Mouse (Mus musculus): ENCODE measurements at regions not wholly inside any gene's neighbourhood (a gene's known extent, or its start where the extent isn't known, plus 50 kb on each side); places are given as distances from the start of the nearest gene placed in this dataset.
"Not testable (repeated sequence)": the region's sequence is repeated elsewhere in the genome, so short reads cannot be mapped to it uniquely, and the experiment has no call there.

DNA sequence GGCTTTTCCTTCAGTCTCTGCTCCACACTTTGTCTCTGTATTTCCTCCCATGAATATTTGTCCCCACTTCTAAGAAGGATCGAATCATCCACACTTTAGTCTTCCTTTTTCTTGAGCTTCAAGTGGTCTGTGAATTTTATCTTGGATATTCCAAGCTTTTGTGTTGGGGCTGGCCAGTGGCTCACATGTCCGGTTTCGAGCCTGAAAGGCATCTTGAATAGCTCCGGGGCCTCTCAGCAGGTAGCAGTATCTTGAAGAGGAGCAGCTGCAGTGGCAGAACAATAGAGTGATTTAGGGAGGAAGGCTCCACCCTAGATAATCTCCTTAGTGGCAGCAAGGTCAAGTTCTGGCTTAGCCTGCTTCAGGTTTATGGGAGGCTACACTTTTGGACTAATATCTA, 113.0 kb upstream of the Mettl21e start:
- intact Hi-C loops (cut with DNase I); DNase-seq: not testable (repeated sequence)

DNA sequence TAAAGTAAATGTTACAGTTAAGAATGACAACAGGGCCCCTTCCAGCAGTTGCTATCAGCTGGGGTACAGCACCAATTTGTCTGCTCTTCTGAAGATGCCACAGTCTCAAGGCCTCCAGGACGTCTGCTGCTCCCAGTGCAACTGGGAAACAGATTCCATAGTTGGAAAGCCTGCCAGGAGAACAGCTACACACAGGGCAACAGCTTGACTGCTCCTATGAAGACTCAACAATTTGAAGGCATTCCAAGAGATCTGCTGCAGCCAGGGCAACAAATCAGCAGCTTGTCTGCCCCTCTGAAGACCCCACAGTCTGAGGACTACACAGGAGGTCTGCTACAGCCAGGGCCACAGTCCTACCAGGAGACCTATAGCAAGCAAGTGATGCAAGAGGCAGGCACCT, 106.7 kb upstream of the Mettl21e start:
- intact Hi-C loops (cut with DNase I) = no loop called here

More for the DNA sequence above, 106.7 kb upstream of the Mettl21e start:
- peak; percentile 15 to 16 for DNase-seq

Data from heart, postnatal 10 days (tissue).